Mouse (Mus musculus) MEL (cell line): ENCODE results near the gene Nfasc.

Source experiments
- CTCF ChIP-seq, 3 experiments: IDR thresholded peaks in 2 of 3; conservative IDR thresholded peaks in 1 of 3; 2 replicates each; pipeline ENCODE4 v1.5.1; 2011 to 2012; ENCODE audit warnings: low read length in 3 of 3, low read depth in 2 of 3, mild to moderate bottlenecking in 2 of 3, improper control_type of control experiment in 1 of 3, inconsistent platforms in 1 of 3, mixed read lengths in 1 of 3, moderate library complexity in 1 of 3; ENCODE audit not compliant: control insufficient read depth in 1 of 3, insufficient read depth in 1 of 3, poor library complexity in 1 of 3, severe bottlenecking in 1 of 3
- EP300 ChIP-seq, 2 experiments: IDR thresholded peaks; 2 replicates each; pipeline ENCODE4 v1.6.1; 2011; ENCODE audit warnings: improper control_type of control experiment in 2 of 2, low read length in 2 of 2, low read depth in 1 of 2, mild to moderate bottlenecking in 1 of 2
- GATA1 ChIP-seq: IDR thresholded peaks from 2 replicates; pipeline ENCODE4 v1.6.1; 2011; ENCODE audit warnings: low read depth, low read length, improper control_type of control experiment
- HCFC1 ChIP-seq: IDR thresholded peaks from 2 replicates; pipeline ENCODE4 v1.6.1; 2012; ENCODE audit warnings: low read depth, mild to moderate bottlenecking, inconsistent platforms, low read length, improper control_type of control experiment, moderate library complexity
- MAFK ChIP-seq: IDR thresholded peaks from 2 replicates; pipeline ENCODE4 v1.6.1; 2011; ENCODE audit warnings: low read depth, mild to moderate bottlenecking, low read length, improper control_type of control experiment, borderline replicate concordance
- MXI1 ChIP-seq: IDR thresholded peaks from 2 replicates; pipeline ENCODE4 v1.6.1; 2011; ENCODE audit warnings: mild to moderate bottlenecking, low read depth, low read length, improper control_type of control experiment
- MYC ChIP-seq: IDR thresholded peaks from 2 replicates; pipeline ENCODE4 v1.6.1; 2011; ENCODE audit warnings: low read depth, mild to moderate bottlenecking, low read length, improper control_type of control experiment, moderate library complexity
- NELFE ChIP-seq: IDR thresholded peaks from 2 replicates; pipeline ENCODE4 v1.6.1; 2011; ENCODE audit warnings: low read depth, low read length, improper control_type of control experiment
- POLR2A ChIP-seq, 2 experiments: IDR thresholded peaks; 2 replicates each; pipeline ENCODE4 v1.6.1; 2011 to 2012; ENCODE audit warnings: low read length in 2 of 2, mild to moderate bottlenecking in 2 of 2, control low read depth in 1 of 2, improper control_type of control experiment in 1 of 2, low read depth in 1 of 2, moderate library complexity in 1 of 2; ENCODE audit not compliant: control insufficient read depth in 1 of 2, insufficient read depth in 1 of 2, poor library complexity in 1 of 2
- USF1 ChIP-seq: IDR thresholded peaks from 2 replicates; pipeline ENCODE4 v1.6.1; 2014; ENCODE audit warnings: low read depth, mild to moderate bottlenecking, inconsistent platforms, low read length, improper control_type of control experiment, moderate library complexity
- ZC3H11A ChIP-seq: IDR thresholded peaks from 2 replicates; pipeline ENCODE4 v1.6.1; 2012; ENCODE audit warnings: low read depth, mild to moderate bottlenecking, inconsistent platforms, low read length, improper control_type of control experiment
- ZKSCAN1 ChIP-seq: IDR thresholded peaks from 2 replicates; pipeline ENCODE4 v1.6.1; 2012; ENCODE audit warnings: low read depth, mild to moderate bottlenecking, inconsistent platforms, low read length, improper control_type of control experiment, moderate library complexity
- ZNF384 ChIP-seq: IDR thresholded peaks from 2 replicates; pipeline ENCODE4 v1.6.1; 2012; ENCODE audit warnings: low read depth, mild to moderate bottlenecking, inconsistent platforms, low read length, improper control_type of control experiment

GRCm38 (mm10) chr1:132653841-132654457 is 87.6 kb downstream of the Nfasc start:
- TF ChIP-seq POLR2A (IDR thresholded peaks at IDR 0.05; ENCODE audit: control insufficient read depth in 1 of 2, insufficient read depth in 1 of 2, low read depth in 1 of 2, low read length in 2 of 2, poor library complexity in 1 of 2) (no peak), CTCF (IDR thresholded peaks at IDR 0.05 in 2 of 3, conservative IDR thresholded peaks at IDR 0.05 in 1 of 3; ENCODE audit: control insufficient read depth in 1 of 3, insufficient read depth in 1 of 3, low read depth in 2 of 3, low read length in 3 of 3, poor library complexity in 1 of 3, severe bottlenecking in 1 of 3) (no peak), MYC (no peak), USF1 (no peak), MXI1 (no peak), ZNF384 (no peak), GATA1 (no peak), HCFC1 (no peak), MAFK (no peak), EP300 (IDR thresholded peaks at IDR 0.05; ENCODE audit: low read depth in 1 of 2, low read length in 2 of 2) (no peak), ZC3H11A (no peak), ZKSCAN1 (no peak), NELFE (no peak)
